Mouse (Mus musculus) cerebellum, adult 8-10 months (tissue): ENCODE data around the gene Popdc2.

Source experiments
- DNase-seq: peaks from one replicate; pipeline ENCODE4 v3.0.0; 2022

Popdc2 gene

GRCm38 (mm10) chr16:38406708-38407107 is 44.7 kb downstream of the Popdc2 start:
- no peak for DNase-seq

GRCm38 (mm10) chr16:38407584-38407983 is 45.6 kb downstream of the Popdc2 start:
- DNase-seq = no peak

- DNase-seq = no peak
Observed at GRCm38 (mm10) chr16:38408416-38408815, 46.4 kb downstream of the Popdc2 start.

- DNase-seq = no peak
Observed at GRCm38 (mm10) chr16:38414953-38415352, 52.9 kb downstream of the Popdc2 start.

- DNase-seq = no peak
Observed at GRCm38 (mm10) chr16:38425374-38425773, 63.4 kb downstream of the Popdc2 start.

GRCm38 (mm10) chr16:38425799-38426198 is 63.8 kb downstream of the Popdc2 start:
- DNase-seq = no peak
